Mouse (Mus musculus) thymus, adult 2 months (tissue): Measurements from ENCODE around the gene Abraxas2. TPM values are rescaled to one million over a fixed set of nuclear protein-coding genes. Genes with fewer than 3 reads are reported as not detected.

Source experiments
- DNase-seq: peaks from one replicate; pipeline ENCODE4 v3.0.0; 2021
- H3K27ac ChIP-seq: fragments of 200-500 bp; 2 replicates; pipeline ENCODE4 v1.5.1; 2012; ENCODE audit warnings: low read length, control low read depth; ENCODE audit not compliant: control insufficient read depth, insufficient read depth
- H3K27me3 ChIP-seq: fragments of 200-500 bp; 2 replicates; pipeline ENCODE4 v1.6.1; 2012; ENCODE audit warnings: mild to moderate bottlenecking, low read length, moderate library complexity, mixed read lengths; ENCODE audit not compliant: control insufficient read depth, insufficient read depth
- H3K36me3 ChIP-seq: fragments of 200-500 bp; 2 replicates; pipeline ENCODE4 v1.6.1; 2012; ENCODE audit warnings: mild to moderate bottlenecking, low read length, moderate library complexity; ENCODE audit not compliant: control insufficient read depth, insufficient read depth
- H3K4me1 ChIP-seq: fragments of 200-500 bp; replicated peaks from 2 replicates; pipeline ENCODE4 v1.6.1; 2012; ENCODE audit warnings: low read length; ENCODE audit not compliant: control insufficient read depth, insufficient read depth
- H3K4me3 ChIP-seq: fragments of 200-500 bp; 2 replicates; pipeline ENCODE4 v1.5.1; 2012; ENCODE audit warnings: mild to moderate bottlenecking, low read length, control low read depth, moderate library complexity; ENCODE audit not compliant: control insufficient read depth, insufficient read depth
- CTCF ChIP-seq: fragments of 200-500 bp; IDR thresholded peaks from 2 replicates; pipeline ENCODE4 v1.5.1; 2012; ENCODE audit warnings: mild to moderate bottlenecking, control low read depth, low read length, moderate library complexity, borderline replicate concordance; ENCODE audit not compliant: control insufficient read depth, poor library complexity, insufficient read depth; ENCODE audit errors: extremely low read depth
- POLR2A ChIP-seq: fragments of 200-500 bp; IDR thresholded peaks from 2 replicates; pipeline ENCODE4 v1.6.1; 2012; ENCODE audit warnings: mild to moderate bottlenecking, low read length, control low read depth, moderate library complexity; ENCODE audit not compliant: control insufficient read depth, poor library complexity, insufficient read depth; ENCODE audit errors: extremely low read depth
- WGBS: fragments of 180-500 bp; shearing (Covaris S2); methylation state at CpG from one replicate; pipeline ENCODE4 v1.1.7; 2018; 5-methylcytosine and 5-hydroxymethylcytosine counted together
- polyA plus RNA-seq: library from polyadenylated mRNA; depleted of rRNA; stranded (reverse); fragments of >200 nt; gene quantifications from 2 replicates; pipeline ENCODE4 v1.2.3, GENCODE M21; 2012

Gene Abraxas2
- polyA plus RNA-seq, 1 experiment, result 12.8 TPM

- 94% methylated on average over 6 of the region's 6 CpGs for WGBS
- Histone ChIP-seq H3K4me1 (peaks cover 4% of the 10 kb centered on the region), H3K36me3 (no peaks in the 10 kb centered on the region; the same call in 1 of the 2 replicates), H3K27ac (no peak overlapping the region), H3K27me3 (no peaks in the 10 kb centered on the region), H3K4me3 (no peak overlapping the region)
- no peak for DNase-seq
- TF ChIP-seq POLR2A, result no peak
- no peak for TF ChIP-seq CTCF
Measured at GRCm38 (mm10) chr7:132853361-132853760, 5.7 kb upstream of the Abraxas2 start.

GRCm38 (mm10) chr7:132853946-132854345, 5.1 kb upstream of the Abraxas2 start:
- TF ChIP-seq CTCF (no peak), POLR2A (no peak)
- Histone ChIP-seq H3K4me3 (no peak overlapping the region), H3K27me3 (no peaks in the 10 kb centered on the region), H3K4me1 (peaks cover 4% of the 10 kb centered on the region), H3K36me3 (no peaks in the 10 kb centered on the region), H3K27ac (no peak overlapping the region)
- 82% methylated on average over 4 of the region's 4 CpGs for WGBS
- no peak for DNase-seq

GRCm38 (mm10) chr7:132856083-132856482, 2.9 kb upstream of the Abraxas2 start:
- Histone ChIP-seq H3K27ac (no peak overlapping the region), H3K4me3 (no peak overlapping the region), H3K36me3 (no peaks in the 10 kb centered on the region), H3K27me3 (no peaks in the 10 kb centered on the region), H3K4me1 (peaks cover 4% of the 10 kb centered on the region)
- 32% methylated on average over 1 of the region's 1 CpGs for WGBS
- TF ChIP-seq POLR2A (no peak), CTCF (no peak)
- no peak for DNase-seq

GRCm38 (mm10) chr7:132858043-132858608, 899 bp upstream of the Abraxas2 start:
- WGBS, result 75% methylated on average over 5 of the region's 5 CpGs
- no peak for DNase-seq
- Histone ChIP-seq H3K4me3 (no peak overlapping the region), H3K27me3 (no peaks in the 10 kb centered on the region), H3K4me1 (peaks cover 2% of the 10 kb centered on the region; the same call in 1 of the 2 replicates), H3K27ac (no peak overlapping the region), H3K36me3 (no peaks in the 10 kb centered on the region)
- TF ChIP-seq POLR2A, result no peak
- TF ChIP-seq CTCF, result no peak

- 50% methylated on average over 9 of the region's 9 CpGs for WGBS
- peaks cover 16% of the 10 kb centered on the region; the same call in 1 of the 2 replicates for H3K36me3 ChIP-seq
- no peak for TF ChIP-seq POLR2A
- no peak for TF ChIP-seq CTCF
- peaks cover 4% of the 10 kb centered on the region for H3K4me1 ChIP-seq
- H3K27ac ChIP-seq, result no peak overlapping the region
- no peaks in the 10 kb centered on the region for H3K27me3 ChIP-seq
- no peak for DNase-seq
- no peak overlapping the region for H3K4me3 ChIP-seq
Measured at GRCm38 (mm10) chr7:132866316-132866715, 7.3 kb downstream of the Abraxas2 start.

- H3K4me1 ChIP-seq, result peaks cover 5% of the 10 kb centered on the region
- no peak overlapping the region for H3K27ac ChIP-seq
- peaks cover 53% of the 10 kb centered on the region for H3K36me3 ChIP-seq
- no peak for TF ChIP-seq CTCF
- no peak for TF ChIP-seq POLR2A
- H3K4me3 ChIP-seq, result no peak overlapping the region
- no peak for DNase-seq
- WGBS, result 37% methylated on average over 2 of the region's 2 CpGs
- H3K27me3 ChIP-seq, result no peaks in the 10 kb centered on the region
Measured at GRCm38 (mm10) chr7:132873043-132873442, 14.0 kb downstream of the Abraxas2 start.
